Mouse (Mus musculus): ENCODE measurements around the gene Adra1b. TPM values are rescaled to one million over a fixed set of nuclear protein-coding genes. Genes with fewer than 3 reads are reported as not detected.

The Adra1b gene
- total RNA-seq, 1 experiment: 0.71 TPM

GRCm38 (mm10) chr11:43930191-43930590 is 29.2 kb upstream of the Adra1b start:
- no peaks in the 10 kb centered on the region for H3K36me3 ChIP-seq (ENCODE audit: control insufficient read depth, insufficient read depth, low read length, poor library complexity, severe bottlenecking)
- no peak overlapping the region for H3K27ac ChIP-seq (ENCODE audit: insufficient read depth, low read depth, low read length, poor library complexity, severe bottlenecking)
- DNase-seq (ENCODE audit: low read depth, low spot score): no peak
- H3K4me3 ChIP-seq (ENCODE audit: insufficient read depth in 1 of 2, low read depth in 1 of 2, low read length in 2 of 2, poor library complexity in 1 of 2, severe bottlenecking in 1 of 2): no peak overlapping the region
- H3K9me3 ChIP-seq (ENCODE audit: control insufficient read depth, insufficient read depth, low read depth, low read length): no peaks in the 10 kb centered on the region
- H3K9ac ChIP-seq (ENCODE audit: insufficient read depth, low read depth, low read length, poor library complexity, severe bottlenecking): no peak overlapping the region
- no peaks in the 10 kb centered on the region for H3K4me1 ChIP-seq (ENCODE audit: control insufficient read depth in 2 of 2, insufficient read depth in 2 of 2, low read length in 2 of 2, poor library complexity in 1 of 2)
- TF ChIP-seq MAFK (IDR thresholded peaks at IDR 0.05; ENCODE audit: insufficient read depth, low read depth, low read length) (no peak), CHD2 (IDR thresholded peaks at IDR 0.05; ENCODE audit: low read depth, low read length) (no peak), HCFC1 (IDR thresholded peaks at IDR 0.05; ENCODE audit: borderline replicate concordance, insufficient read depth, low read length) (no peak)
- in situ Hi-C loops (cut with MboI; ENCODE audit: low sequenced_read_pairs in 2 of 2, unreplicated experiment in 2 of 2): no loop called here

DNA sequence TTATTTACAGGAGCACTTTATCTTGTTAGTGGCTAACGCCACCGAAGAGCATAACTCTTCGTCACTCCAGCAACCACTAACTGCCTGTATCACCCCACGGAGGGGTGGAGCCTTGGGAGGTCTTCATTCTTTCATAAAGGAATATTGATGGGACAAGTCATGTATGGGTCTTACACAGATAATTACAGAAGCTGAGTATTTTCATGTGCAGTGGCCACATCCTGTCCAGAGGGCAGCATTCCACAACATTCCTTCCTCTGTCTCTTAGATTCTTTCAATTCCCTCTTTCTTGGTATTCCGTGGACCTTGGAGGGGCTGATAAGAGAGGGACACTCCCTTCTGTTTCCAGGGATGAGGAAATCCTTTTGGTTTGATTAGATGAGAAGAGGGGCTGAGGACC is 28.7 kb upstream of the Adra1b start:
- Histone ChIP-seq H3K4me1 (ENCODE audit: control insufficient read depth in 2 of 2, insufficient read depth in 2 of 2, low read length in 2 of 2, poor library complexity in 1 of 2) (no peaks in the 10 kb centered on the region), H3K9me3 (ENCODE audit: control insufficient read depth, insufficient read depth, low read depth, low read length) (no peaks in the 10 kb centered on the region), H3K36me3 (ENCODE audit: control insufficient read depth, insufficient read depth, low read length, poor library complexity, severe bottlenecking) (no peaks in the 10 kb centered on the region), H3K4me3 (ENCODE audit: insufficient read depth in 1 of 2, low read depth in 1 of 2, low read length in 2 of 2, poor library complexity in 1 of 2, severe bottlenecking in 1 of 2) (no peak overlapping the region), H3K27ac (ENCODE audit: insufficient read depth, low read depth, low read length, poor library complexity, severe bottlenecking) (no peak overlapping the region), H3K9ac (ENCODE audit: insufficient read depth, low read depth, low read length, poor library complexity, severe bottlenecking) (no peak overlapping the region)
- TF ChIP-seq CHD2 (IDR thresholded peaks at IDR 0.05; ENCODE audit: low read depth, low read length) (no peak), MAFK (IDR thresholded peaks at IDR 0.05; ENCODE audit: insufficient read depth, low read depth, low read length) (no peak), HCFC1 (IDR thresholded peaks at IDR 0.05; ENCODE audit: borderline replicate concordance, insufficient read depth, low read length) (no peak), ZC3H11A (IDR thresholded peaks at IDR 0.05; ENCODE audit: borderline replicate concordance, low read depth, low read length) (no peak), ZNF384 (IDR thresholded peaks at IDR 0.05; ENCODE audit: low read depth, low read length) (no peak)
- in situ Hi-C loops (cut with MboI; ENCODE audit: low sequenced_read_pairs in 2 of 2, unreplicated experiment in 2 of 2): no loop called here
- DNase-seq (ENCODE audit: low read depth, low spot score): no peak

DNA sequence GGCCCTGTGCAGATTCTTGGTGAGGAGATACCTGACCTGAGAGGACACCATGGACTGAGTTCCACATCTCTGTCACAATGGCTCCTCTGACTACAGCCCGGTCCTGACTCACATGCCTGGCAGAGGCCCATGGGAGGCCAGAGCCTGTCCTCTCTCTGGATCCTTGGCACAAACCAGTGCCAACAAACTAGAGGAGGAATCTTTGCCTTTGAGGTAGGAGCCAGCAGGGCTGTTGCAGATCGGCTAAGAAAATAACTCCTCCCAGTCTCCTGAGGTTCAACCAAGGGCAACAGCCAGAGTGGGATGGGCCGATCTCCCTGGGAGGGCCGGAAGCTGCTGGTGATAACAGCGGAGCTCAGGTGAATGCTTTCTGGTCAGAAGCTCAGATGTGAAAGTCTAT is 28.2 kb upstream of the Adra1b start:
- in situ Hi-C loops (cut with MboI; ENCODE audit: low sequenced_read_pairs in 2 of 2, unreplicated experiment in 2 of 2): no loop called here
- no peaks in the 10 kb centered on the region for H3K4me1 ChIP-seq (ENCODE audit: control insufficient read depth in 2 of 2, insufficient read depth in 2 of 2, low read length in 2 of 2, poor library complexity in 1 of 2)
- no peak for DNase-seq (ENCODE audit: low read depth, low spot score)
- no peaks in the 10 kb centered on the region for H3K36me3 ChIP-seq (ENCODE audit: control insufficient read depth, insufficient read depth, low read length, poor library complexity, severe bottlenecking)
- TF ChIP-seq ZNF384 (IDR thresholded peaks at IDR 0.05; ENCODE audit: low read depth, low read length) (no peak), HCFC1 (IDR thresholded peaks at IDR 0.05; ENCODE audit: borderline replicate concordance, insufficient read depth, low read length) (no peak), CHD2 (IDR thresholded peaks at IDR 0.05; ENCODE audit: low read depth, low read length) (no peak), ZC3H11A (IDR thresholded peaks at IDR 0.05; ENCODE audit: borderline replicate concordance, low read depth, low read length) (no peak), MAFK (IDR thresholded peaks at IDR 0.05; ENCODE audit: insufficient read depth, low read depth, low read length) (no peak)
- H3K9ac ChIP-seq (ENCODE audit: insufficient read depth, low read depth, low read length, poor library complexity, severe bottlenecking): no peak overlapping the region
- H3K4me3 ChIP-seq (ENCODE audit: insufficient read depth in 1 of 2, low read depth in 1 of 2, low read length in 2 of 2, poor library complexity in 1 of 2, severe bottlenecking in 1 of 2): no peak overlapping the region
- H3K27ac ChIP-seq (ENCODE audit: insufficient read depth, low read depth, low read length, poor library complexity, severe bottlenecking): no peak overlapping the region
- no peaks in the 10 kb centered on the region for H3K9me3 ChIP-seq (ENCODE audit: control insufficient read depth, insufficient read depth, low read depth, low read length)

DNA sequence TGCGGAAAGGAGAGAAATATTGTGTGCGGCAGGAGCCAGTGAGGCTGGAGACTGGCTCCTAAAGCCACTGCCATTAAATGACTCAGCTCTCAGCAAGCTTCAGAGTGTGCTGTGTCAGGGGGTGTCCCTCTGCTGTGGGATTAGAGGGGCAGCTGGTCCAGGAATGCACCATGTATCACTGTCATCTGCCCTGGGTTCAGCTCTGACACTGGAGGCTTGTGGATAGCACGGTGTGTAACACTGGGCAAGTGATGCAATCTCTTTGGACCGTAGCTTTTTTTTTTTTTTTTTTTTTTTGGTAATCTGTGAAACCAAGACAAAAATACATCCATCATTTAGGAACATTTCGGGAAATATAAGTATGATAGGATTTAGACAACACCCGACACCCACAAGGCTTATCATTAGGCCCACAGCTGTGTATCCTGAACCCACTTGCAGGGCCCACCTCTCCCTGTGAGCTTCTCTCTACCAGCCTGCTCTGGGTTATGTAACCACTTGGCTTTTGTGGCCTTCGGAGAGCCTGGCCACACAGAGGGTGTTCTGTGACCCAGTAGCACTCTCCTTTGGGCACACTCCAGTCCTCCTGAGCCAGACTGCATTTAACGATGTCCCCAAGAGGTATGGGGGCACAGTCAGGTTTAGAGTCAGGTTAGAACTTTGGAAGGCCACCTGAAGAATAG is 26.3 kb upstream of the Adra1b start:
- H3K27ac ChIP-seq (ENCODE audit: insufficient read depth, low read depth, low read length, poor library complexity, severe bottlenecking): no peak overlapping the region
- peak; percentile 91 for TF ChIP-seq ZNF384 (IDR thresholded peaks at IDR 0.05; ENCODE audit: low read depth, low read length)
- no peak for TF ChIP-seq CHD2 (IDR thresholded peaks at IDR 0.05; ENCODE audit: low read depth, low read length)
- TF ChIP-seq MAFK (IDR thresholded peaks at IDR 0.05; ENCODE audit: insufficient read depth, low read depth, low read length): no peak
- no peaks in the 10 kb centered on the region for H3K9me3 ChIP-seq (ENCODE audit: control insufficient read depth, insufficient read depth, low read depth, low read length)
- H3K9ac ChIP-seq (ENCODE audit: insufficient read depth, low read depth, low read length, poor library complexity, severe bottlenecking): no peak overlapping the region
- no peaks in the 10 kb centered on the region for H3K36me3 ChIP-seq (ENCODE audit: control insufficient read depth, insufficient read depth, low read length, poor library complexity, severe bottlenecking)
- H3K4me3 ChIP-seq (ENCODE audit: insufficient read depth in 1 of 2, low read depth in 1 of 2, low read length in 2 of 2, poor library complexity in 1 of 2, severe bottlenecking in 1 of 2): no peak overlapping the region
- in situ Hi-C loops (cut with MboI; ENCODE audit: low sequenced_read_pairs in 2 of 2, unreplicated experiment in 2 of 2): no loop called here
- no peaks in the 10 kb centered on the region for H3K4me1 ChIP-seq (ENCODE audit: control insufficient read depth in 2 of 2, insufficient read depth in 2 of 2, low read length in 2 of 2, poor library complexity in 1 of 2)
- DNase-seq (ENCODE audit: low read depth, low spot score): no peak

- Histone ChIP-seq H3K36me3 (ENCODE audit: control insufficient read depth, insufficient read depth, low read length, poor library complexity, severe bottlenecking) (no peaks in the 10 kb centered on the region), H3K4me3 (ENCODE audit: insufficient read depth in 1 of 2, low read depth in 1 of 2, low read length in 2 of 2, poor library complexity in 1 of 2, severe bottlenecking in 1 of 2) (no peak overlapping the region), H3K9me3 (ENCODE audit: control insufficient read depth, insufficient read depth, low read depth, low read length) (no peaks in the 10 kb centered on the region), H3K27ac (ENCODE audit: insufficient read depth, low read depth, low read length, poor library complexity, severe bottlenecking) (no peak overlapping the region), H3K4me1 (ENCODE audit: control insufficient read depth in 2 of 2, insufficient read depth in 2 of 2, low read length in 2 of 2, poor library complexity in 1 of 2) (no peaks in the 10 kb centered on the region), H3K9ac (ENCODE audit: insufficient read depth, low read depth, low read length, poor library complexity, severe bottlenecking) (no peak overlapping the region)
- in situ Hi-C loops (cut with MboI; ENCODE audit: low sequenced_read_pairs in 2 of 2, unreplicated experiment in 2 of 2): no loop called here
- TF ChIP-seq HCFC1 (IDR thresholded peaks at IDR 0.05; ENCODE audit: borderline replicate concordance, insufficient read depth, low read length) (no peak), CHD2 (IDR thresholded peaks at IDR 0.05; ENCODE audit: low read depth, low read length) (no peak), ZC3H11A (IDR thresholded peaks at IDR 0.05; ENCODE audit: borderline replicate concordance, low read depth, low read length) (no peak), ZNF384 (IDR thresholded peaks at IDR 0.05; ENCODE audit: low read depth, low read length) (no peak), MAFK (IDR thresholded peaks at IDR 0.05; ENCODE audit: insufficient read depth, low read depth, low read length) (no peak)
- DNase-seq (ENCODE audit: low read depth, low spot score): no peak
Observed at GRCm38 (mm10) chr11:43926163-43926562, 25.2 kb upstream of the Adra1b start.

Measured in ES-E14 (cell line).